Mouse (Mus musculus): Measurements from ENCODE around the gene Pex5. TPM values are rescaled to one million over a fixed set of nuclear protein-coding genes. Genes with fewer than 3 reads are reported as not detected.
"Not testable (repeated sequence)": the region's sequence is repeated elsewhere in the genome, so short reads cannot be mapped to it uniquely, and the experiment has no call there.

The Pex5 gene
- polyA plus RNA-seq, 1 experiment from 2014 or later, result 38.6 TPM

DNA sequence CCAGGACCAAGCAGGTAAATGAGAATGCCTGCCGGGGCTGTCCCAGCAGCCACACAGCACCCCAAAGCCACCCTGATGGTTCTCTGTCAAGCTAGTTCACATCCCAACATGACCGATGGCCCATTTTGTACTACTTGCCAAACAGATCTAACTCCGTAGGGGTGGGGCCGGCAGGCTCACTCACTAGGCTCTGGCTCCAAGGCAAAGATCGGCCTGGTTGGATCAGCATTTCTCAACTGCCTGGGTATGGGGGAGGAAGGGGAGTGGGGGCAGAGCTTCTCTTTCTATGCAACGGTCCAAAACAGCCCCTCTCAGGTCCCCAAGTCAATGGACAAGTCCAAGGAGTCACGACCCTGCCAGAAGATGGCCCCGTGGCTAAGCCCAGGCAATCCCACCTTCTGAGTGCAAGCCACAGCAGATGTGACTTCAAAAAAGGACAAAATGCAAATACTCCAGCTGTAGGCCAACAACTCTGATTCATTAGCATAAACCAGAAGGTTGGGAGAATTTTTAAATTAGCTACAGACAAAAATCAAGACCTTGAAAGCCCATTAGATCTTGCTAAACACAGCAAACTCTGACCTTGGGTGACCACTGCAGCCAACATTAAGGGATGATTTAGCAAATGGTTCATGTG, 18.9 kb upstream of the Pex5 start:
- no peak for ATAC-seq (ENCODE audit: low read depth)
- Histone ChIP-seq H3K36me3 (ENCODE audit: control insufficient read depth, insufficient read depth, low read length) (no peaks in the 10 kb centered on the region), H3K9me3 (ENCODE audit: control insufficient read depth, low read length) (no peaks in the 10 kb centered on the region), H3K4me1 (ENCODE audit: control insufficient read depth, insufficient read depth, low read length) (no peaks in the 10 kb centered on the region), H3K4me2 (ENCODE audit: low read depth, low read length) (no peak overlapping the region), H3K9ac (ENCODE audit: low read depth, low read length) (no peak overlapping the region), H3K27me3 (replicated peaks; ENCODE audit: control insufficient read depth, insufficient read depth, low read length) (no peaks in the 10 kb centered on the region), H3K4me3 (ENCODE audit: low read depth, low read length) (no peak overlapping the region), H3K27ac (replicated peaks; ENCODE audit: low read depth, low read length) (no peak overlapping the region)
- no peak for DNase-seq (ENCODE audit: low spot score)
- 87% methylated on average over 8 of the region's 8 CpGs for WGBS

DNA sequence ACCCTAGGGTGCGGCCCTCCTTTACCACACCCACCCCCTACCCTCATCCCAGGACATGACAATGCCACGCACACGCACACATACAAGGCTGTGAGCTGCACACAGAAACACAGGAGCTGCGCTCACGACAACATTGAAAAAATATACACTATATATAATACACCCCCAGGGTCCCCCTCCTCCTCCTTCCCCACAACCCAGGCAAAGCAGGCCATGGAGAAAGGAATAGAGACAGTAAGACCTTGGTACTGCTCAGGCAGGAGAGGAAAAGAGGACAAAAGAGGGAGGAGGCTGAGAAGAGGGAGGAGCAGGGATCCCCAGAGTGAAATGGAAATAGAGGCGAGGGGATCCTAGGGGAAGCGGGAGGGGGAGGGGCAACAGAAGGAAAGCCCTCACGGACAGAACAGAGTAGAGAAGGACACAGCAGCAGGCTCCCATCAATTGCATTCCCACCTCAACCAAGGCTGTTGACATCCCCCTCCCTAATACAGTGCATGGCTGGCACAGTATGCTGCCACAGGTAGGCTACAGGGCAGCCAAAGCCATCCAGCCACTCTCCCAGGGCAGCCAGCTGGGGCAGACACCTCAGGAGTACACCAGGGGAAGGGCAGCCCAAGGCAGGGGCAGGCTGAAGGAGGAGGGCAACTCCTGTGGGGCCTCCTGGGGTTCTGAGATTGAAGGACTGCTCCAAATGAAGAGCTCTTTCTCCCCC, 16.1 kb upstream of the Pex5 start:
- no peak for DNase-seq (ENCODE audit: low spot score)

DNA sequence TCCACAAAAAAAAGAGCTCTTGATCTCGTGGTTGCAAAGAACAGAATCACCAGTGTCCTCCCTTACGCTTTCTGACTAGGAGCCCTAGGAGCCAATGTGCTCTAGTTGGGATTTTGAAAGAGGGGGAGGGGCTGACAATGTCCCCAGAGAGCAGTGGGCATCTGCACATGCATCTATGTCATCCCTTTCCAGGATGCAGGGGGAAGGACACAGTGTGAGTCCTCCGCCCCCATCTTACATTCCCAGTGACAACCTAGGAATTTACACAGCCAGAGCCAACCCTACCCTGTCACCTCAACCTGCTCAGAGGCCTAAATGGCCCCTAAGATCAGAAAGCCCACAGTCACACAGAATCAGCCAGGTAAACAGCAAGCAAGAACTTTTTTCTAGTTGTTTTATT, 15.5 kb upstream of the Pex5 start:
- H3K4me2 ChIP-seq (ENCODE audit: low read depth, low read length), result no peak overlapping the region
- DNase-seq (ENCODE audit: low spot score) (no peak), ATAC-seq (ENCODE audit: low read depth) (no peak; the same call in 1 of the 2 replicates)
- H3K9ac ChIP-seq (ENCODE audit: low read depth, low read length), result no peak overlapping the region
- no peaks in the 10 kb centered on the region for H3K36me3 ChIP-seq (ENCODE audit: control insufficient read depth, insufficient read depth, low read length)
- no peaks in the 10 kb centered on the region for H3K9me3 ChIP-seq (ENCODE audit: control insufficient read depth, low read length)
- no peaks in the 10 kb centered on the region for H3K27me3 ChIP-seq (replicated peaks; ENCODE audit: control insufficient read depth, insufficient read depth, low read length)
- no peaks in the 10 kb centered on the region for H3K4me1 ChIP-seq (ENCODE audit: control insufficient read depth, insufficient read depth, low read length)
- no peak overlapping the region for H3K27ac ChIP-seq (replicated peaks; ENCODE audit: low read depth, low read length)
- no peak overlapping the region for H3K4me3 ChIP-seq (ENCODE audit: low read depth, low read length)
- WGBS, result 65% methylated on average over 3 of the region's 3 CpGs

More for the DNA sequence above, 16.1 kb upstream of the Pex5 start:
- Histone ChIP-seq H3K9ac (ENCODE audit: low read depth, low read length) (no peak overlapping the region), H3K36me3 (ENCODE audit: control insufficient read depth, insufficient read depth, low read length) (no peaks in the 10 kb centered on the region), H3K4me2 (ENCODE audit: low read depth, low read length) (no peak overlapping the region), H3K9me3 (ENCODE audit: control insufficient read depth, low read length) (no peaks in the 10 kb centered on the region), H3K27ac (replicated peaks; ENCODE audit: low read depth, low read length) (no peak overlapping the region), H3K27me3 (replicated peaks; ENCODE audit: control insufficient read depth, insufficient read depth, low read length) (no peaks in the 10 kb centered on the region), H3K4me3 (ENCODE audit: low read depth, low read length) (no peak overlapping the region), H3K4me1 (ENCODE audit: control insufficient read depth, insufficient read depth, low read length) (no peaks in the 10 kb centered on the region)
- 48% methylated on average over 8 of the region's 8 CpGs for WGBS
- no peak for ATAC-seq (ENCODE audit: low read depth)

DNA sequence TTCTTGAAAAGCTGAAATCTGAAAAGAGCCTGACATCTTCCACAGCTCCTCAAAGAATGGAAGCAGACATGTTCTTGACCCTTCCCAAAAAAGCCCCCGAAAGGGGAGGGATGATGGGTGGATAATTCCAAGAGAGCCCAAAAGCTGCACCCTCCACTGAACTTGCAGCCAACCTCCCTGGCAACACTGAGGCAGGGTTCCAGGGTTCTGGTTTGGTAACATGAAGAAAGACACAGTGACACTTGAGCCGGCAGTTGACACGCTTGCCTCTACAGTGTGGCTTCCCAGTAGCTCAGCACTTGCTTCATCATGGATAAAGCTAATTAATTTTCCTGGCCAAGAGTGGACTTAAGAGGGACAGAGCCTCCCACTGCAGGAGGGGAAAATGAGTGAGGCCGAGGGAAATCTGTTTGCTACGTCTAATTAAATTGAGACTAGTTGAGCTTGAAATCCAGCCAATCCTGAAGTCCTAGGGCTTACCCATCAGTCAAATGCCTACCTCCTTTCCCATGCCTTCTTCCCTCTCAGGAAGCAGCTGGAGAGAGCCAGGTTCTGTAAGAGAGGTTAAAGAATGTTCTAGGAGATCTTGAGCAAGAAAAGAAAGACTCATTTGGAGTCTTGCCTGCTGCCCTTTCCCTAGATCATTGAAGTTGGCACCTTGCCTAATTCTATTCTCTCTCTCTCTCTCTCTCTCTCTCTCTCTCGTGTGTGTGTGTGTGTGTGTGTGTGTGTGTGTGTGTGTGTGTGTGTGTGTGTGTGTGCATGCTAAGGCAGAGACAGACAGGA, 13.1 kb upstream of the Pex5 start:
- H3K9me3 ChIP-seq (ENCODE audit: control insufficient read depth, low read length), result no peaks in the 10 kb centered on the region
- H3K4me3 ChIP-seq (ENCODE audit: low read depth, low read length), result no peak overlapping the region
- DNase-seq (ENCODE audit: low spot score), result peak; percentile 31
- H3K36me3 ChIP-seq (ENCODE audit: control insufficient read depth, insufficient read depth, low read length), result no peaks in the 10 kb centered on the region
- no peak overlapping the region for H3K27ac ChIP-seq (replicated peaks; ENCODE audit: low read depth, low read length)
- H3K4me1 ChIP-seq (ENCODE audit: control insufficient read depth, insufficient read depth, low read length), result no peaks in the 10 kb centered on the region
- ATAC-seq (ENCODE audit: low read depth), result no peak; the same call in 1 of the 2 replicates
- H3K4me2 ChIP-seq (ENCODE audit: low read depth, low read length), result no peak overlapping the region
- no peaks in the 10 kb centered on the region for H3K27me3 ChIP-seq (replicated peaks; ENCODE audit: control insufficient read depth, insufficient read depth, low read length)
- no peak overlapping the region for H3K9ac ChIP-seq (ENCODE audit: low read depth, low read length)
- 53% methylated on average over 5 of the region's 6 CpGs for WGBS

DNA sequence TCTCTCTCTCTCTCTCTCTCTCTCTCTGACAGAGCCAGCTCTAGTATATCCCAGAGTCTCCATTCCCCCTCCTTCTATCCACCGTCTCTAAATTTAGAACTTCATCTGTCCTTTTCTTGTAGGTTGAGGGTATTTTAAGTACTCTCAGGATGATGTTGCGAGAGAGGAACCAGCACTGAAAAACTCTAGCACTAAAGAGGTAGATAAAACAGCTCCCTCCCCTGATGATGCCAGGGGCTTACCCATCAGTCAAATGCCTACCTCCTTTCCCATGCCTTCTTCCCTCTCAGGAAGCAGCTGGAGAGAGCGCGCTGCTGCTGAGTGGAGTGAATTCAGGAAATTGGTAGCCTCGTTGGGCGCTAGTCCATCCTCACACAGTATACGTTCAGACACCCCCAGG, 12.4 kb upstream of the Pex5 start:
- no peak for ATAC-seq (ENCODE audit: low read depth)
- Histone ChIP-seq H3K4me1 (ENCODE audit: control insufficient read depth, insufficient read depth, low read length) (no peaks in the 10 kb centered on the region), H3K36me3 (ENCODE audit: control insufficient read depth, insufficient read depth, low read length) (no peaks in the 10 kb centered on the region), H3K4me3 (ENCODE audit: low read depth, low read length) (no peak overlapping the region), H3K27ac (replicated peaks; ENCODE audit: low read depth, low read length) (no peak overlapping the region), H3K9ac (ENCODE audit: low read depth, low read length) (no peak overlapping the region), H3K9me3 (ENCODE audit: control insufficient read depth, low read length) (no peaks in the 10 kb centered on the region), H3K4me2 (ENCODE audit: low read depth, low read length) (no peak overlapping the region), H3K27me3 (replicated peaks; ENCODE audit: control insufficient read depth, insufficient read depth, low read length) (no peaks in the 10 kb centered on the region)
- DNase-seq (ENCODE audit: low spot score), result no peak
- 77% methylated on average over 7 of the region's 7 CpGs for WGBS

DNA sequence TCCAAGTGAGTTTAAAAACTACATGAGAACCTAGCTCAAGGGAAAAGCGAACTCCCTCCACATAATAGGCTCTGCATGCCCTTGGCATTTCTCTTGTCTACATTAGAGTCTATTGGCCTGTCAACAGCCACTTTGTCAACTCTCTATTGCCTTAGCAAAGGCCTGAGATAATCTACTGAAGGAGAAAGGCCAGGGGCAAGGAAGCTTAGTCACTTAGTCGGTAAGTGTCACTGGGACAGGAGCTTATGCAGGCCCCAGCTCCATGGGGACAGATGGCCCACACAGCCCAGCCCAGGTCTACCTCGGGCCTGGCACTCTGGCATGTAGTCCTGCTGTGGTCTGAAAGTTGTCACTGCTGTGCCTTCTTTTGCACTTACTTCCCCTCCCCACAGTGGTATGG, 11.7 kb upstream of the Pex5 start:
- no peaks in the 10 kb centered on the region for H3K27me3 ChIP-seq (replicated peaks; ENCODE audit: control insufficient read depth, insufficient read depth, low read length)
- H3K9ac ChIP-seq (ENCODE audit: low read depth, low read length), result no peak overlapping the region
- no peak for DNase-seq (ENCODE audit: low spot score)
- no peaks in the 10 kb centered on the region for H3K36me3 ChIP-seq (ENCODE audit: control insufficient read depth, insufficient read depth, low read length)
- H3K9me3 ChIP-seq (ENCODE audit: control insufficient read depth, low read length), result no peaks in the 10 kb centered on the region
- H3K27ac ChIP-seq (replicated peaks; ENCODE audit: low read depth, low read length), result no peak overlapping the region
- no peaks in the 10 kb centered on the region for H3K4me1 ChIP-seq (ENCODE audit: control insufficient read depth, insufficient read depth, low read length)
- H3K4me3 ChIP-seq (ENCODE audit: low read depth, low read length), result no peak overlapping the region
- 72% methylated on average over 3 of the region's 3 CpGs for WGBS
- no peak for ATAC-seq (ENCODE audit: low read depth)
- no peak overlapping the region for H3K4me2 ChIP-seq (ENCODE audit: low read depth, low read length)

DNA sequence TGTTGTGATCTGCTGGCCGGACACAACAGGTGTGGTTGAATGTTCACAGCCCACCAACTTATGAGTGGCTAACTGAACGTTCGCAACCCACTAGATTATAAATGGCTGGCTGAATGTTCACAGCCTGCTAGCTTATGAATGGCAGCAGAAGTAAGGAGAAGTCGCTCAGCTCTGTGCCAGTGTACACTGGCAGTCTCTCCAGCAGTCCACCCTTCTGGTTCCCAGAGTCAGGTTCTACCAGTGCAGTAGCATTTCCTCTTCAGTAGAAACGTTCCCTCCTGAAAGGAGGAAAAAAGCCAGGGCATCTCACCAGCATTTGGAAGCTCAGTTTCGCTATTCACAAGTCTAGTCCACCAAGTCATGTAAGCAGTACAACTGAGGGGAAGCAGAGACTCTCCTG, 10.7 kb upstream of the Pex5 start:
- Histone ChIP-seq H3K27me3 (replicated peaks; ENCODE audit: control insufficient read depth, insufficient read depth, low read length) (no peaks in the 10 kb centered on the region), H3K36me3 (ENCODE audit: control insufficient read depth, insufficient read depth, low read length) (no peaks in the 10 kb centered on the region), H3K27ac (replicated peaks; ENCODE audit: low read depth, low read length) (no peak overlapping the region), H3K9ac (ENCODE audit: low read depth, low read length) (no peak overlapping the region), H3K4me2 (ENCODE audit: low read depth, low read length) (no peak overlapping the region), H3K4me3 (ENCODE audit: low read depth, low read length) (no peak overlapping the region), H3K9me3 (ENCODE audit: control insufficient read depth, low read length) (no peaks in the 10 kb centered on the region), H3K4me1 (ENCODE audit: control insufficient read depth, insufficient read depth, low read length) (no peaks in the 10 kb centered on the region)
- ATAC-seq (ENCODE audit: low read depth) (no peak), DNase-seq (ENCODE audit: low spot score) (no peak)
- 77% methylated on average over 6 of the region's 6 CpGs for WGBS

DNA sequence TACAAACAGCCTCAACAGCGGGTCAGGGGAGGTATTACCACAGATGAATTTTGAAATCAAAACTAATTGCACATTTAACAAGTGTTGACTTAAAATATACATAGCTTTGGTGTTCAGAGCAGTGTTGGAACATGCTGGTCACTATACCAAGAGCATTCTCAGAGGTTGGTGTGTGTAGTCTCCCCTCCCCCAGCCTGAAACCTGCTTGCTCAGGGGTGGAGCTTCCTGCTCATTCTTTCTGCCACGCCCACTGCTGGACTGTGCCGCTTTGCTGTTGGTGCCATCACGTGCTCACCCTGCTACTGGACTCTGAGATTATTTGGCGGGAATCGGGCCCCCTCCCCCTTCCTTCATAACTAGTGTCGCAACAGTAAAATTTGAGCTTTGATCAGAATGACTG, 10.2 kb upstream of the Pex5 start:
- ATAC-seq (ENCODE audit: low read depth); H3K36me3 ChIP-seq (ENCODE audit: control insufficient read depth, insufficient read depth, low read length); H3K4me2 ChIP-seq (ENCODE audit: low read depth, low read length); H3K4me3 ChIP-seq (ENCODE audit: low read depth, low read length); H3K27me3 ChIP-seq (replicated peaks; ENCODE audit: control insufficient read depth, insufficient read depth, low read length); H3K9me3 ChIP-seq (ENCODE audit: control insufficient read depth, low read length); H3K9ac ChIP-seq (ENCODE audit: low read depth, low read length); H3K4me1 ChIP-seq (ENCODE audit: control insufficient read depth, insufficient read depth, low read length); H3K27ac ChIP-seq (replicated peaks; ENCODE audit: low read depth, low read length); DNase-seq (ENCODE audit: low spot score): not testable (repeated sequence)
- WGBS, result 57% methylated on average over 7 of the region's 7 CpGs
